Mouse (Mus musculus): ENCODE results near the gene Fam83c. TPM values are rescaled to one million over a fixed set of nuclear protein-coding genes. Genes with fewer than 3 reads are reported as not detected.

Gene Fam83c
- polyA plus RNA-seq, 1 experiment from 2014 or later, result 0.30 TPM

- 54% methylated on average over 6 of the region's 6 CpGs for WGBS
- Histone ChIP-seq H3K27ac (no peak overlapping the region), H3K36me3 (no peaks in the 10 kb centered on the region), H3K27me3 (ENCODE audit: insufficient read depth, poor library complexity, severe bottlenecking) (peaks cover 54% of the 10 kb centered on the region), H3K4me1 (peaks cover 9% of the 10 kb centered on the region; the same call in 1 of the 2 replicates), H3K9me3 (no peaks in the 10 kb centered on the region), H3K4me3 (no peak overlapping the region)
- DNase-seq (ENCODE audit: low spot score), result no peak
Observed at GRCm38 (mm10) chr2:155778004-155778403, 56.6 kb downstream of the Fam83c start.

GRCm38 (mm10) chr2:155777688-155777985, 57.0 kb downstream of the Fam83c start:
- no peak for DNase-seq (ENCODE audit: low spot score)
- Histone ChIP-seq H3K4me3 (no peak overlapping the region), H3K27me3 (ENCODE audit: insufficient read depth, poor library complexity, severe bottlenecking) (peaks cover 58% of the 10 kb centered on the region), H3K9me3 (no peaks in the 10 kb centered on the region), H3K36me3 (no peaks in the 10 kb centered on the region), H3K4me1 (peaks cover 9% of the 10 kb centered on the region; the same call in 1 of the 2 replicates), H3K27ac (no peak overlapping the region)
- WGBS, result 75% methylated on average over 4 of the region's 4 CpGs

Other genes starting within 250 kb of the Fam83c start
- 24.2 and 29.1 TPM in 2 replicates for gene Gss, start 242.0 kb downstream of the Fam83c start, polyA plus RNA-seq (2016; fragmentation: Nextera tagmentation; extraction: Ambion mirVana)
- 12.4 and 15.7 TPM in 2 replicates for gene Myh7b, start 223.6 kb downstream of the Fam83c start, polyA plus RNA-seq (2016; fragmentation: Nextera tagmentation; extraction: Ambion mirVana)
- gene Trpc4ap, start 142.5 kb downstream of the Fam83c start, polyA plus RNA-seq (2016; fragmentation: Nextera tagmentation; extraction: Ambion mirVana), result 101 and 107 TPM in 2 replicates
- 31.5 and 34.4 TPM in 2 replicates for gene Edem2, start 105.4 kb downstream of the Fam83c start, polyA plus RNA-seq (2016; fragmentation: Nextera tagmentation; extraction: Ambion mirVana)
- gene Gm17581, start 99.0 kb downstream of the Fam83c start, polyA plus RNA-seq (2016; fragmentation: Nextera tagmentation; extraction: Ambion mirVana), result not detected in 2 replicates
- gene Procr, start 83.7 kb downstream of the Fam83c start, polyA plus RNA-seq (2016; fragmentation: Nextera tagmentation; extraction: Ambion mirVana), result 5.3 and 6.6 TPM in 2 replicates
- gene Mmp24, start 59.5 kb downstream of the Fam83c start, polyA plus RNA-seq (2016; fragmentation: Nextera tagmentation; extraction: Ambion mirVana), result 0.06 TPM in 1 of 2 replicates, not detected in the other
- 7.9 and 9.5 TPM in 2 replicates for gene BC029722, start 15.4 kb downstream of the Fam83c start, polyA plus RNA-seq (2016; fragmentation: Nextera tagmentation; extraction: Ambion mirVana)
- gene Eif6, start 7.9 kb downstream of the Fam83c start, polyA plus RNA-seq (2016; fragmentation: Nextera tagmentation; extraction: Ambion mirVana), result 170 and 215 TPM in 2 replicates
- gene Uqcc1, start 95.5 kb upstream of the Fam83c start, polyA plus RNA-seq (2016; fragmentation: Nextera tagmentation; extraction: Ambion mirVana), result 100 and 112 TPM in 2 replicates
- not detected in 2 replicates for gene Gm15557, start 105.9 kb upstream of the Fam83c start, polyA plus RNA-seq (2016; fragmentation: Nextera tagmentation; extraction: Ambion mirVana)
- gene Gdf5, start 110.5 kb upstream of the Fam83c start, polyA plus RNA-seq (2016; fragmentation: Nextera tagmentation; extraction: Ambion mirVana), result 0.25 and 0.29 TPM in 2 replicates
- 15.7 and 17.6 TPM in 2 replicates for gene Cep250, start 121.6 kb upstream of the Fam83c start, polyA plus RNA-seq (2016; fragmentation: Nextera tagmentation; extraction: Ambion mirVana)
- gene 6430550D23Rik, start 173.1 kb upstream of the Fam83c start, polyA plus RNA-seq (2016; fragmentation: Nextera tagmentation; extraction: Ambion mirVana), result 0.79 and 1.4 TPM in 2 replicates
- gene Ergic3, start 173.2 kb upstream of the Fam83c start, polyA plus RNA-seq (2016; fragmentation: Nextera tagmentation; extraction: Ambion mirVana), result 179 and 186 TPM in 2 replicates
- not detected in 2 replicates for gene Fer1l4, start 218.1 kb upstream of the Fam83c start, polyA plus RNA-seq (2016; fragmentation: Nextera tagmentation; extraction: Ambion mirVana)
- gene Spag4, start 230.3 kb upstream of the Fam83c start, polyA plus RNA-seq (2016; fragmentation: Nextera tagmentation; extraction: Ambion mirVana), result 3.4 and 5.0 TPM in 2 replicates

Data from heart, embryonic 10.5 days (tissue).